16 mouse cellular contexts compared by ENCODE assay signal in genomic region chr7:19755008-19755407, GRCm38 (mm10). TPM values are rescaled to one million over a fixed set of nuclear protein-coding genes. Genes with fewer than 3 reads are reported as not detected.
DNase-seq lines count a peak whose midpoint lies in the region; ATAC-seq and TF ChIP-seq lines count a peak whose summit lies in the region.
"Had no signal": no experiment of that assay in that cellular context is flagged by ENCODE, and none has a peak within 500 bp of the region (broad histone marks: within the 10 kb centered on the region; RNA-seq: fewer than 3 reads in every experiment).

No protein-coding gene starts in this region.

- 0 out of 2 replicates have a peak, but pooled peaks have one; percentile 16 for TF ChIP-seq POLR2A in heart, adult 2 months (IDR thresholded peaks at IDR 0.05; ENCODE audit: insufficient read depth, low read depth, low read length)
- TF ChIP-seq POLR2A in MEL (IDR thresholded peaks at IDR 0.05; ENCODE audit: control insufficient read depth in 1 of 2, insufficient read depth in 1 of 2, low read depth in 1 of 2, low read length in 2 of 2, poor library complexity in 1 of 2), result no peak

- peaks cover 29% of the 10 kb centered on the region for H3K4me1 ChIP-seq in heart, adult 2 months (ENCODE audit: control insufficient read depth, insufficient read depth, low read length)
- peaks cover 9 to 21% of the 10 kb centered on the region in 2 experiments; a peak in 3 of 4 replicates for H3K4me1 ChIP-seq in MEL (ENCODE audit: control insufficient read depth in 1 of 2, insufficient read depth in 2 of 2, low read length in 2 of 2)
- peaks cover 11% of the 10 kb centered on the region; the same call in 1 of the 2 replicates for H3K4me1 ChIP-seq in intestine, postnatal 0 days (replicated peaks; ENCODE audit: control insufficient read depth, insufficient read depth, low read length)

- WGBS in heart, adult 2 months, result 72% methylated on average over 2 of the region's 2 CpGs
- 72% methylated on average over 2 of the region's 2 CpGs for WGBS in intestine, postnatal 0 days

- no peaks in the 10 kb centered on the region for H3K79me2 ChIP-seq in heart, adult 2 months (replicated peaks; ENCODE audit: control insufficient read depth, insufficient read depth, low read length)
- no peaks in the 10 kb centered on the region for H3K79me2 ChIP-seq in MEL (ENCODE audit: control insufficient read depth, insufficient read depth, low read length, poor library complexity)

- no peak overlapping the region for H3K4me2 ChIP-seq in intestine, postnatal 0 days (replicated peaks; ENCODE audit: low read depth)
- H3K4me2 ChIP-seq: midbrain, embryonic 15.5 days; neural tube, embryonic 13.5 days had no signal

- peak overlapping the region; percentile 98 for H3K27ac ChIP-seq in heart, adult 2 months
- no peak overlapping the region; the same call in 1 of the 2 replicates for H3K27ac ChIP-seq in left cerebral cortex, adult 2 months
- H3K27ac ChIP-seq in MEL (ENCODE audit: control insufficient read depth, low read depth, low read length), result no peak overlapping the region
- no peak overlapping the region for H3K27ac ChIP-seq in intestine, postnatal 0 days (ENCODE audit: low read depth, low read length)
- H3K27ac ChIP-seq: limb, embryonic 10.5 days; macrophage; midbrain, embryonic 15.5 days; neural tube, embryonic 13.5 days had no signal

- H3K4me3 ChIP-seq in heart, adult 2 months, result no peak overlapping the region
- no peak overlapping the region for H3K4me3 ChIP-seq in left cerebral cortex, adult 2 months
- H3K4me3 ChIP-seq in MEL (ENCODE audit: control insufficient read depth in 1 of 2, insufficient read depth in 1 of 2, low read depth in 2 of 2, low read length in 2 of 2), result no peak overlapping the region
- H3K4me3 ChIP-seq in intestine, postnatal 0 days (ENCODE audit: low read depth, low read length), result no peak overlapping the region
- H3K4me3 ChIP-seq: erythroblast, embryonic 14.5 days; limb, embryonic 10.5 days; midbrain, embryonic 15.5 days; neural tube, embryonic 13.5 days had no signal

- H3K9me3 ChIP-seq in MEL (replicated peaks; ENCODE audit: insufficient read depth, low read length), result no peaks in the 10 kb centered on the region
- H3K9me3 ChIP-seq in intestine, postnatal 0 days (ENCODE audit: control insufficient read depth), result no peaks in the 10 kb centered on the region
- H3K9me3 ChIP-seq: limb, embryonic 10.5 days; midbrain, embryonic 15.5 days; neural tube, embryonic 13.5 days had no signal

- no peak for TF ChIP-seq EP300 in heart, adult 2 months (IDR thresholded peaks at IDR 0.05; ENCODE audit: insufficient read depth, low read depth, low read length)
- no peak for TF ChIP-seq EP300 in MEL (IDR thresholded peaks at IDR 0.05; ENCODE audit: low read depth in 1 of 2, low read length in 2 of 2)

- intact Hi-C loops in heart, adult 2 months (cut with DNase I), result loop anchor here (2.0 kb wide), 1 partner anchor 14 kb away; no protein-coding TSS in a partner anchor
- intact Hi-C loops in heart, postnatal 36 days (cut with DNase I), result no loop called here
- intact Hi-C loops in left cerebral cortex, adult 2 months (cut with DNase I), result no loop called here
- intact Hi-C loops in left cerebral cortex, postnatal 14 days (cut with DNase I), result no loop called here

- peak; percentile 57 for TF ChIP-seq CTCF in heart, adult 2 months (IDR thresholded peaks at IDR 0.05)
- peak; percentile 3 for TF ChIP-seq CTCF in left cerebral cortex, adult 2 months (IDR thresholded peaks at IDR 0.05)
- TF ChIP-seq CTCF in MEL (IDR thresholded peaks at IDR 0.05 in 2 of 3, conservative IDR thresholded peaks at IDR 0.05 in 1 of 3; ENCODE audit: control insufficient read depth in 1 of 3, insufficient read depth in 1 of 3, low read depth in 2 of 3, low read length in 3 of 3, poor library complexity in 1 of 3, severe bottlenecking in 1 of 3), result peak; percentile 11 to 50 (median 43); a peak in 4 of 6 replicates
- peak; percentile 54 for TF ChIP-seq CTCF in intestine, postnatal 0 days (IDR thresholded peaks at IDR 0.05; ENCODE audit: low read depth)

- DNase-seq in heart, adult 2 months, result peak in 1 of 2 experiments; percentile 37
- no peak for DNase-seq in heart, postnatal 36 days
- DNase-seq in left cerebral cortex, adult 2 months (ENCODE audit: extremely low spot score in 1 of 2, low spot score in 2 of 2), result no peak
- DNase-seq in left cerebral cortex, postnatal 14 days (ENCODE audit: low spot score in 2 of 2), result no peak
- DNase-seq in MEL (ENCODE audit: low read depth, low spot score), result no peak
- no peak for DNase-seq in yolk sac, embryonic 10.5 days (ENCODE audit: low spot score)
- DNase-seq: B cell, adult 2 months; cerebellum, adult 2 months had no signal

- no peak for ATAC-seq in intestine, postnatal 0 days
- no peak for ATAC-seq in erythroid progenitor cell, adult 5-6 weeks (replicated peaks; ENCODE audit: low FRiP score, poor library complexity, severe bottlenecking)
- ATAC-seq: midbrain, embryonic 15.5 days had no signal

- peaks cover 17% of the 10 kb centered on the region for H3K36me3 ChIP-seq in heart, adult 2 months (ENCODE audit: control insufficient read depth, insufficient read depth, low read length)
- H3K36me3 ChIP-seq in MEL (ENCODE audit: control insufficient read depth in 1 of 2, insufficient read depth in 2 of 2, low read length in 2 of 2), result peaks cover 0 to 11% of the 10 kb centered on the region in 2 experiments; a peak in 2 of 4 replicates
- H3K36me3 ChIP-seq in intestine, postnatal 0 days (ENCODE audit: control insufficient read depth, insufficient read depth), result no peaks in the 10 kb centered on the region; the same call in 1 of the 2 replicates
- H3K36me3 ChIP-seq: limb, embryonic 10.5 days; midbrain, embryonic 15.5 days; neural tube, embryonic 13.5 days had no signal

- H3K9ac ChIP-seq in heart, adult 2 months (ENCODE audit: low read depth, low read length), result no peak overlapping the region
- H3K9ac ChIP-seq in MEL (ENCODE audit: control insufficient read depth, low read depth, low read length, poor library complexity, severe bottlenecking), result no peak overlapping the region
- H3K9ac ChIP-seq in intestine, postnatal 0 days (ENCODE audit: low read depth, low read length), result no peak overlapping the region
- H3K9ac ChIP-seq: midbrain, embryonic 15.5 days; neural tube, embryonic 13.5 days had no signal

- no peak; the same call in 1 of the 2 replicates for TF ChIP-seq RAD21 in MEL (IDR thresholded peaks at IDR 0.05; ENCODE audit: low read depth, low read length)

- no peaks in the 10 kb centered on the region for H3K27me3 ChIP-seq in heart, adult 2 months (ENCODE audit: control insufficient read depth, insufficient read depth, low read length)
- no peaks in the 10 kb centered on the region for H3K27me3 ChIP-seq in MEL (ENCODE audit: control insufficient read depth in 1 of 2, insufficient read depth in 2 of 2, low read length in 2 of 2)
- no peaks in the 10 kb centered on the region for H3K27me3 ChIP-seq in intestine, postnatal 0 days (replicated peaks; ENCODE audit: control insufficient read depth, insufficient read depth, low read length)
- H3K27me3 ChIP-seq: midbrain, embryonic 15.5 days; neural tube, embryonic 13.5 days had no signal

RNA-seq across cellular contexts. Expression of gene Nectin2, which starts 4.7 kb away (rescaled TPM):
- 10 to 100 TPM; 30.2 to 41.4 TPM for total RNA-seq in heart, adult 2 months (2021)
- polyA plus RNA-seq in heart, adult 2 months (2012; rRNA removed), result 29.4 and 30.7 TPM in 2 replicates
- 10 to 100 TPM; 33.2 to 41.7 TPM for total RNA-seq in heart, postnatal 36 days (2021)
- 1 to 10 TPM; 7.9 to 8.2 TPM for total RNA-seq in left cerebral cortex, adult 2 months (2021)
- total RNA-seq in left cerebral cortex, postnatal 14 days (2021), result 10 to 100 TPM; 11.6 to 15.2 TPM
- total RNA-seq in MEL (2012; rRNA removed), result 6.9 TPM in 2 replicates
- polyA plus RNA-seq in MEL (2012; ENCODE audit: insufficient read depth in 1 of 2, insufficient read length in 2 of 2, low read depth in 1 of 2, low replicate concordance in 2 of 2, missing spikeins in 1 of 2), result 10 to 100 TPM in 1 of 2 experiments, not detected in 1; 25.6 TPM
- polyA plus RNA-seq in intestine, postnatal 0 days (2015; fragmentation: Nextera tagmentation; extraction: Ambion mirVana), result 93.1 and 94.7 TPM in 2 replicates
- total RNA-seq in erythroid progenitor cell, adult 5-6 weeks (2015; ENCODE audit: low replicate concordance), result not detected in 2 replicates
- 0.64 TPM in 1 of 2 replicates, not detected in the other for total RNA-seq in erythroid progenitor cell, adult 5-6 weeks (2017; ENCODE audit: low replicate concordance)

RNA-seq across cellular contexts. Expression of gene Bcam, which starts 15.8 kb away (rescaled TPM):
- total RNA-seq in heart, adult 2 months (2021), result 100 to 1,000 TPM; 190 to 214 TPM
- 240 and 262 TPM in 2 replicates for polyA plus RNA-seq in heart, adult 2 months (2012; rRNA removed)
- 100 to 1,000 TPM; 210 to 232 TPM for total RNA-seq in heart, postnatal 36 days (2021)
- total RNA-seq in left cerebral cortex, adult 2 months (2021), result 10 to 100 TPM; 12.2 to 15.1 TPM
- total RNA-seq in left cerebral cortex, postnatal 14 days (2021), result 10 to 100 TPM; 10.7 to 11.0 TPM
- 2.6 and 3.2 TPM in 2 replicates for total RNA-seq in MEL (2012; rRNA removed)
- 1 to 10 TPM in 1 of 2 experiments, not detected in 1; 8.1 TPM for polyA plus RNA-seq in MEL (2012; ENCODE audit: insufficient read depth in 1 of 2, insufficient read length in 2 of 2, low read depth in 1 of 2, low replicate concordance in 2 of 2, missing spikeins in 1 of 2)
- polyA plus RNA-seq in intestine, postnatal 0 days (2015; fragmentation: Nextera tagmentation; extraction: Ambion mirVana), result 36.2 and 38.0 TPM in 2 replicates
- not detected in 2 replicates for total RNA-seq in erythroid progenitor cell, adult 5-6 weeks (2015; ENCODE audit: low replicate concordance)
- total RNA-seq in erythroid progenitor cell, adult 5-6 weeks (2017; ENCODE audit: low replicate concordance), result not detected in 2 replicates
- polyA plus RNA-seq: erythroblast, embryonic 14.5 days had no signal

RNA-seq across cellular contexts. Expression of gene Tomm40, which starts 39.8 kb away (rescaled TPM):
- total RNA-seq in heart, adult 2 months (2021), result 10 to 100 TPM; 92.7 to 98.2 TPM
- 81.9 and 91.2 TPM in 2 replicates for polyA plus RNA-seq in heart, adult 2 months (2012; rRNA removed)
- 100 to 1,000 TPM in 1 of 2 experiments, 10 to 100 TPM in 1; 97.7 to 102 TPM for total RNA-seq in heart, postnatal 36 days (2021)
- 100 to 1,000 TPM; 117 TPM for total RNA-seq in left cerebral cortex, adult 2 months (2021)
- total RNA-seq in left cerebral cortex, postnatal 14 days (2021), result 100 to 1,000 TPM; 104 to 120 TPM
- total RNA-seq in MEL (2012; rRNA removed), result 288 and 294 TPM in 2 replicates
- polyA plus RNA-seq in MEL (2012; ENCODE audit: insufficient read depth in 1 of 2, insufficient read length in 2 of 2, low read depth in 1 of 2, low replicate concordance in 2 of 2, missing spikeins in 1 of 2), result 100 to 1,000 TPM in 1 of 2 experiments, not detected in 1; 403 TPM
- 80.1 and 85.5 TPM in 2 replicates for polyA plus RNA-seq in intestine, postnatal 0 days (2015; fragmentation: Nextera tagmentation; extraction: Ambion mirVana)
- total RNA-seq in erythroid progenitor cell, adult 5-6 weeks (2015; ENCODE audit: low replicate concordance), result 14.7 and 16.9 TPM in 2 replicates
- 8.9 and 10.4 TPM in 2 replicates for total RNA-seq in erythroid progenitor cell, adult 5-6 weeks (2017; ENCODE audit: low replicate concordance)

RNA-seq across cellular contexts. Expression of gene Cblc, which starts 41.6 kb away (rescaled TPM):
- total RNA-seq in heart, adult 2 months (2021), result under 1 TPM; 0.63 to 0.77 TPM
- 0.41 and 1.2 TPM in 2 replicates for polyA plus RNA-seq in heart, adult 2 months (2012; rRNA removed)
- total RNA-seq in heart, postnatal 36 days (2021), result under 1 TPM; 0.75 to 0.81 TPM
- not detected for total RNA-seq in left cerebral cortex, adult 2 months (2021)
- not detected for total RNA-seq in left cerebral cortex, postnatal 14 days (2021)
- total RNA-seq in MEL (2012; rRNA removed), result not detected in 2 replicates
- not detected for polyA plus RNA-seq in MEL (2012; ENCODE audit: insufficient read depth in 1 of 2, insufficient read length in 2 of 2, low read depth in 1 of 2, low replicate concordance in 2 of 2, missing spikeins in 1 of 2)
- 54.8 and 56.5 TPM in 2 replicates for polyA plus RNA-seq in intestine, postnatal 0 days (2015; fragmentation: Nextera tagmentation; extraction: Ambion mirVana)
- not detected in 2 replicates for total RNA-seq in erythroid progenitor cell, adult 5-6 weeks (2015; ENCODE audit: low replicate concordance)
- not detected in 2 replicates for total RNA-seq in erythroid progenitor cell, adult 5-6 weeks (2017; ENCODE audit: low replicate concordance)
- total RNA-seq: layer of hippocampus, postnatal 10 days had no signal
- polyA plus RNA-seq: cerebellum, adult 2 months; erythroblast, embryonic 14.5 days; macrophage; neural tube, embryonic 13.5 days had no signal

RNA-seq across cellular contexts. Expression of gene Apoe, which starts 56.0 kb away (rescaled TPM):
- total RNA-seq in heart, adult 2 months (2021), result 100 to 1,000 TPM; 278 to 293 TPM
- polyA plus RNA-seq in heart, adult 2 months (2012; rRNA removed), result 456 and 519 TPM in 2 replicates
- total RNA-seq in heart, postnatal 36 days (2021), result 100 to 1,000 TPM; 308 to 344 TPM
- 1,000 to 10,000 TPM; 1,824 to 1,912 TPM for total RNA-seq in left cerebral cortex, adult 2 months (2021)
- 1,000 to 10,000 TPM; 1,873 to 2,039 TPM for total RNA-seq in left cerebral cortex, postnatal 14 days (2021)
- total RNA-seq in MEL (2012; rRNA removed), result 22.6 and 33.3 TPM in 2 replicates
- polyA plus RNA-seq in MEL (2012; ENCODE audit: insufficient read depth in 1 of 2, insufficient read length in 2 of 2, low read depth in 1 of 2, low replicate concordance in 2 of 2, missing spikeins in 1 of 2), result 10 to 100 TPM in 1 of 2 experiments, not detected in 1; 61.4 TPM
- polyA plus RNA-seq in intestine, postnatal 0 days (2015; fragmentation: Nextera tagmentation; extraction: Ambion mirVana), result 435 and 436 TPM in 2 replicates
- 49.9 and 66.0 TPM in 2 replicates for total RNA-seq in erythroid progenitor cell, adult 5-6 weeks (2015; ENCODE audit: low replicate concordance)
- total RNA-seq in erythroid progenitor cell, adult 5-6 weeks (2017; ENCODE audit: low replicate concordance), result 260 and 282 TPM in 2 replicates

Comparison
In these comparisons a context has a peak if more than half of its experiments do, and no peak if none do; other contexts are left out.
1. CTCF ChIP-seq: peak in every context shown above with its lines; median percentile 57 in heart, adult 2 months; 54 in intestine, postnatal 0 days; 43 in MEL; 3 in left cerebral cortex, adult 2 months.
2. RNA of gene Bcam, which starts 15.8 kb away (total RNA-seq): 210 to 232 TPM in heart, postnatal 36 days and 190 to 214 TPM in heart, adult 2 months; 12.2 to 15.1 TPM in left cerebral cortex, adult 2 months, 10.7 to 11.0 TPM in left cerebral cortex, postnatal 14 days, 2.6 to 3.2 TPM in MEL and not detected in erythroid progenitor cell, adult 5-6 weeks; every median in the first group is over 10 times any median in the second.
3. RNA of gene Tomm40, which starts 39.8 kb away (total RNA-seq): 288 to 294 TPM in MEL, 104 to 120 TPM in left cerebral cortex, postnatal 14 days, 117 TPM in left cerebral cortex, adult 2 months, 97.7 to 102 TPM in heart, postnatal 36 days and 92.7 to 98.2 TPM in heart, adult 2 months; 8.9 to 16.9 TPM in erythroid progenitor cell, adult 5-6 weeks; every median in the first group is over 4 times any median in the second.